Mouse (Mus musculus): ENCODE measurements around the gene Tob1.

- TF ChIP-seq POLR2A (IDR thresholded peaks at IDR 0.05; ENCODE audit: low read depth, low read length) = no peak
- no peak for TF ChIP-seq CTCF (IDR thresholded peaks at IDR 0.05; ENCODE audit: extremely low read depth, insufficient read depth, insufficient read length, insufficient replicate concordance)
Observed at GRCm38 (mm10) chr11:94230244-94230643, 19.0 kb downstream of the Tob1 start.
